Mouse (Mus musculus): Measurements from ENCODE around the gene Sgsm2. TPM values are rescaled to one million over a fixed set of nuclear protein-coding genes. Genes with fewer than 3 reads are reported as not detected.

The Sgsm2 gene
- total RNA-seq, 4 experiments from 2014 or later, result 5.3 to 6.4 (median 5.8) TPM

GRCm38 (mm10) chr11:74883098-74883497, 13.8 kb downstream of the Sgsm2 start:
- no peak for DNase-seq (ENCODE audit: low spot score)

- no peak for DNase-seq (ENCODE audit: low spot score)
These were observed 14.9 kb downstream of the Sgsm2 start for GRCm38 (mm10) chr11:74881979-74882378.

- no peak for DNase-seq (ENCODE audit: low spot score)
These were observed 15.9 kb downstream of the Sgsm2 start for GRCm38 (mm10) chr11:74880999-74881398.

- peak; percentile 62 for DNase-seq (ENCODE audit: low spot score)
These were observed 20.1 kb downstream of the Sgsm2 start for GRCm38 (mm10) chr11:74876801-74877200.

GRCm38 (mm10) chr11:74874630-74875029, 22.2 kb downstream of the Sgsm2 start:
- no peak for DNase-seq (ENCODE audit: low spot score)

GRCm38 (mm10) chr11:74870991-74871622, 25.8 kb downstream of the Sgsm2 start:
- DNase-seq (ENCODE audit: low spot score), result no peak

- DNase-seq (ENCODE audit: low spot score), result no peak
These were observed 26.3 kb downstream of the Sgsm2 start for GRCm38 (mm10) chr11:74870544-74870943.

- no peak for DNase-seq (ENCODE audit: low spot score)
These were observed 27.3 kb downstream of the Sgsm2 start for GRCm38 (mm10) chr11:74869603-74870002.

- DNase-seq (ENCODE audit: low spot score), result no peak
These were observed 28.7 kb downstream of the Sgsm2 start for GRCm38 (mm10) chr11:74868046-74868760.

GRCm38 (mm10) chr11:74867181-74867580, 29.7 kb downstream of the Sgsm2 start:
- DNase-seq (ENCODE audit: low spot score), result peak; percentile 80

- peak; percentile 86 for DNase-seq (ENCODE audit: low spot score)
These were observed 30.2 kb downstream of the Sgsm2 start for GRCm38 (mm10) chr11:74866640-74867039.

GRCm38 (mm10) chr11:74865252-74865651, 31.6 kb downstream of the Sgsm2 start:
- no peak for DNase-seq (ENCODE audit: low spot score)

GRCm38 (mm10) chr11:74864421-74864820, 32.4 kb downstream of the Sgsm2 start:
- DNase-seq (ENCODE audit: low spot score), result no peak

- DNase-seq (ENCODE audit: low spot score), result no peak
These were observed 33.4 kb downstream of the Sgsm2 start for GRCm38 (mm10) chr11:74863471-74863870.

GRCm38 (mm10) chr11:74862129-74862528, 34.7 kb downstream of the Sgsm2 start:
- no peak for DNase-seq (ENCODE audit: low spot score)

GRCm38 (mm10) chr11:74857756-74858155, 39.1 kb downstream of the Sgsm2 start:
- no peak for DNase-seq (ENCODE audit: low spot score)

GRCm38 (mm10) chr11:74850998-74851661, 45.7 kb downstream of the Sgsm2 start:
- no peak for DNase-seq (ENCODE audit: low spot score)

GRCm38 (mm10) chr11:74847919-74848521, 48.8 kb downstream of the Sgsm2 start:
- peak; percentile 74 for DNase-seq (ENCODE audit: low spot score)

GRCm38 (mm10) chr11:74845784-74846183, 51.1 kb downstream of the Sgsm2 start:
- DNase-seq (ENCODE audit: low spot score), result no peak

- no peak for DNase-seq (ENCODE audit: low spot score)
These were observed 53.1 kb downstream of the Sgsm2 start for GRCm38 (mm10) chr11:74843761-74844160.

GRCm38 (mm10) chr11:74843435-74843714, 53.5 kb downstream of the Sgsm2 start:
- DNase-seq (ENCODE audit: low spot score), result no peak

- no peak for DNase-seq (ENCODE audit: low spot score)
These were observed 54.0 kb downstream of the Sgsm2 start for GRCm38 (mm10) chr11:74842656-74843434.

Data from heart, adult 8-10 months (tissue).